Mouse (Mus musculus) stomach, postnatal 0 days (tissue): ENCODE measurements around the gene Wdr54.

Experiments used
- CTCF ChIP-seq: IDR thresholded peaks from 2 replicates; pipeline ENCODE4 v1.5.1; 2016; ENCODE audit warnings: antibody characterized with exemption, low read depth, mild to moderate bottlenecking, moderate library complexity
- EP300 ChIP-seq: optimal IDR thresholded peaks from 2 replicates; pipeline ENCODE3; 2016; ENCODE audit warnings: antibody characterized with exemption

- TF ChIP-seq CTCF, result no peak
- no peak for TF ChIP-seq EP300
Observed at GRCm38 (mm10) chr6:83134951-83135513, 21.2 kb downstream of the Wdr54 start, which contains the start of gene Rtkn.
